Mouse (Mus musculus) kidney, embryonic 16.5 days (tissue): ENCODE data around the gene Ramp3. TPM values are rescaled to one million over a fixed set of nuclear protein-coding genes. Genes with fewer than 3 reads are reported as not detected.
A peak's percentile ranks its signal among the peaks of the same experiment; 100 is the strongest.

ENCODE experiments used
- ATAC-seq: fragments of 200-750 bp; cut with Nextera tagmentation; 2 replicates; pipeline ENCODE4 v1.8.0; 2017; ENCODE audit warnings: moderate TSS enrichment; ENCODE audit not compliant: low FRiP score, low TSS enrichment
- H3K27ac ChIP-seq: fragments of 300-500 bp; sonication (generic); 2 replicates; pipeline ENCODE4 v1.5.1; 2014; ENCODE audit warnings: low read length
- H3K27me3 ChIP-seq: fragments of 300-500 bp; sonication (generic); 2 replicates; pipeline ENCODE4 v1.6.1; 2014; ENCODE audit warnings: low read length, control low read depth, mixed read lengths; ENCODE audit not compliant: insufficient read depth
- H3K36me3 ChIP-seq: fragments of 300-500 bp; sonication (generic); 2 replicates; pipeline ENCODE4 v1.6.1; 2014; ENCODE audit warnings: low read length, control low read depth, mixed read lengths; ENCODE audit not compliant: insufficient read depth
- H3K4me1 ChIP-seq: fragments of 300-500 bp; sonication (generic); 2 replicates; pipeline ENCODE4 v1.6.1; 2014; ENCODE audit warnings: low read length, control low read depth, mixed read lengths; ENCODE audit not compliant: insufficient read depth
- H3K4me2 ChIP-seq: fragments of 300-500 bp; sonication (generic); replicated peaks from 2 replicates; pipeline ENCODE4 v1.6.1; 2014; ENCODE audit warnings: low read depth, low read length
- H3K4me3 ChIP-seq: fragments of 300-500 bp; sonication (generic); 2 replicates; pipeline ENCODE4 v1.5.1; 2014; ENCODE audit warnings: mild to moderate bottlenecking, low read length
- H3K9ac ChIP-seq: fragments of 300-500 bp; sonication (generic); replicated peaks from 2 replicates; pipeline ENCODE4 v1.6.1; 2014; ENCODE audit warnings: low read length
- H3K9me3 ChIP-seq: fragments of 300-500 bp; sonication (generic); 2 replicates; pipeline ENCODE4 v1.6.1; 2016; ENCODE audit warnings: low read length, control low read depth
- WGBS: fragments of 180-500 bp; shearing (Covaris S2); extraction: QIAGEN DNeasy Blood & Tissue Kit; methylation state at CpG from one replicate; pipeline ENCODE4 v1.1.7; 2014; 5-methylcytosine and 5-hydroxymethylcytosine counted together
- polyA plus RNA-seq: library from polyadenylated mRNA; unstranded; fragments of >200 nt; fragmentation: Nextera tagmentation; extraction: Ambion mirVana; gene quantifications from 2 replicates; pipeline ENCODE4 v1.2.1, GENCODE M21; 2015

The Ramp3 gene
- polyA plus RNA-seq, 1 experiment from 2014 or later = 15.4 TPM

- no peak overlapping the region; the same call in 1 of the 2 replicates for H3K27ac ChIP-seq
- no peak overlapping the region for H3K4me3 ChIP-seq
- no peak overlapping the region for H3K4me2 ChIP-seq
- H3K27me3 ChIP-seq = no peaks in the 10 kb centered on the region
- no peaks in the 10 kb centered on the region for H3K4me1 ChIP-seq
- H3K9ac ChIP-seq = no peak overlapping the region
- H3K9me3 ChIP-seq = no peaks in the 10 kb centered on the region
- H3K36me3 ChIP-seq = no peaks in the 10 kb centered on the region
- no peak for ATAC-seq
- 41% methylated on average over 9 of the region's 9 CpGs for WGBS
Observed at GRCm38 (mm10) chr11:6669041-6669440, 10.7 kb downstream of the Ramp3 start.

GRCm38 (mm10) chr11:6670044-6670443 is 11.7 kb downstream of the Ramp3 start:
- no peaks in the 10 kb centered on the region for H3K9me3 ChIP-seq
- no peak overlapping the region for H3K9ac ChIP-seq
- no peak overlapping the region for H3K4me2 ChIP-seq
- no peak overlapping the region for H3K4me3 ChIP-seq
- no peak overlapping the region for H3K27ac ChIP-seq
- no peak for ATAC-seq
- 49% methylated on average over 2 of the region's 2 CpGs for WGBS
- no peaks in the 10 kb centered on the region for H3K27me3 ChIP-seq
- H3K36me3 ChIP-seq = no peaks in the 10 kb centered on the region
- H3K4me1 ChIP-seq = no peaks in the 10 kb centered on the region

GRCm38 (mm10) chr11:6670826-6671225 is 12.5 kb downstream of the Ramp3 start:
- ATAC-seq = no peak
- no peak overlapping the region for H3K4me2 ChIP-seq
- H3K27me3 ChIP-seq = no peaks in the 10 kb centered on the region
- whole genome bisulfite sequencing = 89% methylated on average over 4 of the region's 4 CpGs
- no peak overlapping the region; the same call in 1 of the 2 replicates for H3K9ac ChIP-seq
- H3K9me3 ChIP-seq = no peaks in the 10 kb centered on the region
- no peak overlapping the region for H3K27ac ChIP-seq
- no peaks in the 10 kb centered on the region for H3K36me3 ChIP-seq
- H3K4me1 ChIP-seq = no peaks in the 10 kb centered on the region
- H3K4me3 ChIP-seq = no peak overlapping the region

GRCm38 (mm10) chr11:6674701-6675100 is 16.4 kb downstream of the Ramp3 start:
- Histone ChIP-seq H3K27ac (no peak overlapping the region), H3K36me3 (no peaks in the 10 kb centered on the region), H3K4me3 (no peak overlapping the region), H3K4me2 (no peak overlapping the region), H3K4me1 (no peaks in the 10 kb centered on the region), H3K27me3 (no peaks in the 10 kb centered on the region), H3K9ac (no peak overlapping the region), H3K9me3 (no peaks in the 10 kb centered on the region)
- WGBS = 91% methylated on average over 9 of the region's 9 CpGs
- no peak for ATAC-seq

GRCm38 (mm10) chr11:6675402-6675801 is 17.1 kb downstream of the Ramp3 start:
- peaks cover 2% of the 10 kb centered on the region; the same call in 1 of the 2 replicates for H3K4me1 ChIP-seq
- no peaks in the 10 kb centered on the region for H3K27me3 ChIP-seq
- H3K9me3 ChIP-seq = no peaks in the 10 kb centered on the region
- H3K4me3 ChIP-seq = no peak overlapping the region
- H3K27ac ChIP-seq = no peak overlapping the region
- no peaks in the 10 kb centered on the region for H3K36me3 ChIP-seq
- WGBS = 42% methylated on average over 7 of the region's 7 CpGs
- H3K4me2 ChIP-seq = no peak overlapping the region
- no peak overlapping the region for H3K9ac ChIP-seq
- ATAC-seq = no peak

GRCm38 (mm10) chr11:6676641-6677040 is 18.3 kb downstream of the Ramp3 start:
- no peak overlapping the region for H3K4me2 ChIP-seq
- WGBS = 86% methylated on average over 9 of the region's 9 CpGs
- no peak overlapping the region for H3K9ac ChIP-seq
- no peak overlapping the region for H3K27ac ChIP-seq
- no peak overlapping the region for H3K4me3 ChIP-seq
- H3K4me1 ChIP-seq = peaks cover 5% of the 10 kb centered on the region; the same call in 1 of the 2 replicates
- ATAC-seq = no peak
- no peaks in the 10 kb centered on the region for H3K27me3 ChIP-seq
- H3K9me3 ChIP-seq = no peaks in the 10 kb centered on the region
- H3K36me3 ChIP-seq = no peaks in the 10 kb centered on the region

GRCm38 (mm10) chr11:6677530-6677929 is 19.2 kb downstream of the Ramp3 start:
- peak; percentile 71 for ATAC-seq

GRCm38 (mm10) chr11:6679694-6680396 is 21.5 kb downstream of the Ramp3 start:
- no peaks in the 10 kb centered on the region for H3K36me3 ChIP-seq
- peaks cover 5% of the 10 kb centered on the region; the same call in 1 of the 2 replicates for H3K4me1 ChIP-seq
- H3K9me3 ChIP-seq = no peaks in the 10 kb centered on the region
- peak overlapping the region; percentile 72 for H3K27ac ChIP-seq
- no peaks in the 10 kb centered on the region for H3K27me3 ChIP-seq
- 46% methylated on average over 17 of the region's 17 CpGs for WGBS
- H3K9ac ChIP-seq = no peak overlapping the region
- peak overlapping the region; percentile 43 for H3K4me2 ChIP-seq
- no peak for ATAC-seq
- no peak overlapping the region for H3K4me3 ChIP-seq

More at GRCm38 (mm10) chr11:6677530-6677929, 19.2 kb downstream of the Ramp3 start:
- peaks cover 5% of the 10 kb centered on the region; the same call in 1 of the 2 replicates for H3K4me1 ChIP-seq
- no peaks in the 10 kb centered on the region for H3K9me3 ChIP-seq
- no peak overlapping the region for H3K4me3 ChIP-seq
- H3K27ac ChIP-seq = no peak overlapping the region
- 18% methylated on average over 7 of the region's 7 CpGs for WGBS
- H3K4me2 ChIP-seq = no peak overlapping the region
- H3K36me3 ChIP-seq = no peaks in the 10 kb centered on the region
- H3K9ac ChIP-seq = no peak overlapping the region
- no peaks in the 10 kb centered on the region for H3K27me3 ChIP-seq

- no peak overlapping the region; the same call in 1 of the 2 replicates for H3K9ac ChIP-seq
Observed at GRCm38 (mm10) chr11:6680397-6680818, 22.1 kb downstream of the Ramp3 start.

GRCm38 (mm10) chr11:6684741-6685140 is 26.4 kb downstream of the Ramp3 start:
- Histone ChIP-seq H3K4me3 (no peak overlapping the region), H3K27ac (no peak overlapping the region), H3K9me3 (no peaks in the 10 kb centered on the region), H3K4me1 (peaks cover 5% of the 10 kb centered on the region; the same call in 1 of the 2 replicates), H3K9ac (no peak overlapping the region), H3K27me3 (no peaks in the 10 kb centered on the region), H3K36me3 (no peaks in the 10 kb centered on the region), H3K4me2 (no peak overlapping the region)
- WGBS = 67% methylated on average over 3 of the region's 3 CpGs
- no peak for ATAC-seq

More at GRCm38 (mm10) chr11:6680397-6680818, 22.1 kb downstream of the Ramp3 start:
- Histone ChIP-seq H3K4me2 (peak overlapping the region; percentile 43), H3K4me1 (peaks cover 5% of the 10 kb centered on the region; the same call in 1 of the 2 replicates), H3K9me3 (no peaks in the 10 kb centered on the region), H3K27me3 (no peaks in the 10 kb centered on the region), H3K4me3 (no peak overlapping the region), H3K36me3 (no peaks in the 10 kb centered on the region), H3K27ac (peak overlapping the region; percentile 72)
- WGBS = 12% methylated on average over 10 of the region's 10 CpGs
- ATAC-seq = peak; percentile 80
